Mouse (Mus musculus): ENCODE measurements at regions not wholly inside any gene's neighbourhood (a gene's known extent, or its start where the extent isn't known, plus 50 kb on each side); places are given as distances from the start of the nearest gene placed in this dataset.

- Histone ChIP-seq H3K4me1 (ENCODE audit: control insufficient read depth in 1 of 2, insufficient read depth in 2 of 2, low read length in 2 of 2) (no peaks in the 10 kb centered on the region), H3K27ac (ENCODE audit: control insufficient read depth, low read depth, low read length) (no peak overlapping the region), H3K4me3 (ENCODE audit: control insufficient read depth in 1 of 2, insufficient read depth in 1 of 2, low read depth in 2 of 2, low read length in 2 of 2) (no peak overlapping the region), H3K27me3 (ENCODE audit: control insufficient read depth in 1 of 2, insufficient read depth in 2 of 2, low read length in 2 of 2) (no peaks in the 10 kb centered on the region), H3K79me2 (ENCODE audit: control insufficient read depth, insufficient read depth, low read length, poor library complexity) (no peaks in the 10 kb centered on the region), H3K9ac (ENCODE audit: control insufficient read depth, low read depth, low read length, poor library complexity, severe bottlenecking) (no peak overlapping the region), H3K36me3 (ENCODE audit: control insufficient read depth in 1 of 2, insufficient read depth in 2 of 2, low read length in 2 of 2) (no peaks in the 10 kb centered on the region), H3K9me3 (replicated peaks; ENCODE audit: insufficient read depth, low read length) (no peaks in the 10 kb centered on the region)
- TF ChIP-seq ZKSCAN1 (IDR thresholded peaks at IDR 0.05; ENCODE audit: low read depth, low read length) (no peak), ZNF384 (IDR thresholded peaks at IDR 0.05; ENCODE audit: low read depth, low read length) (no peak), UBTF (IDR thresholded peaks at IDR 0.05; ENCODE audit: borderline replicate concordance, insufficient read depth, low read depth, low read length) (no peak), SIN3A (IDR thresholded peaks at IDR 0.05; ENCODE audit: low read length) (no peak), SMC3 (IDR thresholded peaks at IDR 0.05; ENCODE audit: low read depth, low read length) (no peak), ZMIZ1 (IDR thresholded peaks at IDR 0.05; ENCODE audit: low read depth, low read length) (no peak), POLR2A (IDR thresholded peaks at IDR 0.05; ENCODE audit: control insufficient read depth in 1 of 2, insufficient read depth in 1 of 2, low read depth in 1 of 2, low read length in 2 of 2, poor library complexity in 1 of 2) (no peak), HCFC1 (IDR thresholded peaks at IDR 0.05; ENCODE audit: low read depth, low read length) (no peak), POLR2AphosphoS2 (IDR thresholded peaks at IDR 0.05; ENCODE audit: low read length) (no peak), BHLHE40 (IDR thresholded peaks at IDR 0.05; ENCODE audit: borderline replicate concordance, low read depth, low read length) (no peak), POLR2AphosphoS5 (IDR thresholded peaks at IDR 0.05; ENCODE audit: borderline replicate concordance, low read depth, low read length) (no peak), E2F4 (IDR thresholded peaks at IDR 0.05; ENCODE audit: borderline replicate concordance, low read depth, low read length) (no peak), CHD1 (IDR thresholded peaks at IDR 0.05; ENCODE audit: low read depth, low read length) (no peak), MAZ (IDR thresholded peaks at IDR 0.05; ENCODE audit: low read depth, low read length) (no peak), MXI1 (IDR thresholded peaks at IDR 0.05; ENCODE audit: low read depth, low read length) (no peak), ETS1 (IDR thresholded peaks at IDR 0.05; ENCODE audit: low read depth, low read length) (no peak), NRF1 (IDR thresholded peaks at IDR 0.05; ENCODE audit: insufficient read depth, low read depth, low read length, poor library complexity, severe bottlenecking) (no peak)
- no peak for DNase-seq (ENCODE audit: low read depth, low spot score)
Observed at GRCm38 (mm10) chr13:118245546-118245945, 140.9 kb upstream of the B430218F22Rik start.

GRCm38 (mm10) chr13:118259606-118260005 lies 126.8 kb upstream of the B430218F22Rik start:
- no peak for DNase-seq (ENCODE audit: low read depth, low spot score)
- H3K27me3 ChIP-seq (ENCODE audit: control insufficient read depth in 1 of 2, insufficient read depth in 2 of 2, low read length in 2 of 2) = no peaks in the 10 kb centered on the region
- H3K9ac ChIP-seq (ENCODE audit: control insufficient read depth, low read depth, low read length, poor library complexity, severe bottlenecking) = no peak overlapping the region
- no peak overlapping the region for H3K4me3 ChIP-seq (ENCODE audit: control insufficient read depth in 1 of 2, insufficient read depth in 1 of 2, low read depth in 2 of 2, low read length in 2 of 2)
- no peak overlapping the region for H3K27ac ChIP-seq (ENCODE audit: control insufficient read depth, low read depth, low read length)
- no peaks in the 10 kb centered on the region for H3K9me3 ChIP-seq (replicated peaks; ENCODE audit: insufficient read depth, low read length)
- no peaks in the 10 kb centered on the region for H3K4me1 ChIP-seq (ENCODE audit: control insufficient read depth in 1 of 2, insufficient read depth in 2 of 2, low read length in 2 of 2)
- no peaks in the 10 kb centered on the region for H3K79me2 ChIP-seq (ENCODE audit: control insufficient read depth, insufficient read depth, low read length, poor library complexity)
- H3K36me3 ChIP-seq (ENCODE audit: control insufficient read depth in 1 of 2, insufficient read depth in 2 of 2, low read length in 2 of 2) = no peaks in the 10 kb centered on the region
- TF ChIP-seq POLR2A (IDR thresholded peaks at IDR 0.05; ENCODE audit: control insufficient read depth in 1 of 2, insufficient read depth in 1 of 2, low read depth in 1 of 2, low read length in 2 of 2, poor library complexity in 1 of 2) = no peak
- TF ChIP-seq GABPA (IDR thresholded peaks at IDR 0.05; ENCODE audit: low read depth, low read length) = no peak
- TF ChIP-seq BHLHE40 (IDR thresholded peaks at IDR 0.05; ENCODE audit: borderline replicate concordance, low read depth, low read length) = no peak
- TF ChIP-seq ELF1 (IDR thresholded peaks at IDR 0.05; ENCODE audit: low read depth, low read length) = no peak
- TF ChIP-seq ZC3H11A (IDR thresholded peaks at IDR 0.05; ENCODE audit: low read depth, low read length) = no peak
- no peak for TF ChIP-seq MAX (IDR thresholded peaks at IDR 0.05; ENCODE audit: low read length)
- TF ChIP-seq USF1 (IDR thresholded peaks at IDR 0.05; ENCODE audit: low read depth, low read length) = no peak
- TF ChIP-seq MYB (IDR thresholded peaks at IDR 0.05; ENCODE audit: low read depth, low read length) = no peak
- TF ChIP-seq E2F4 (IDR thresholded peaks at IDR 0.05; ENCODE audit: borderline replicate concordance, low read depth, low read length) = no peak
- TF ChIP-seq ZNF384 (IDR thresholded peaks at IDR 0.05; ENCODE audit: low read depth, low read length) = no peak
- TF ChIP-seq ZMIZ1 (IDR thresholded peaks at IDR 0.05; ENCODE audit: low read depth, low read length) = no peak
- no peak for TF ChIP-seq CHD2 (IDR thresholded peaks at IDR 0.05; ENCODE audit: low read length)
